Comparison of ENCODE assay signal across 20 mouse cellular contexts in genomic region chr7:101330841-101331173, GRCm38 (mm10). TPM values are rescaled to one million over a fixed set of nuclear protein-coding genes. Genes with fewer than 3 reads are reported as not detected.
DNase-seq lines count a peak whose midpoint lies in the region; ATAC-seq and TF ChIP-seq lines count a peak whose summit lies in the region.
"Had no signal": no experiment of that assay in that cellular context is flagged by ENCODE, and none has a peak within 500 bp of the region (broad histone marks: within the 10 kb centered on the region; RNA-seq: fewer than 3 reads in every experiment).

No protein-coding gene starts in this region.

- no peak overlapping the region for H3K4me2 ChIP-seq in stomach, embryonic 16.5 days (ENCODE audit: low read depth, low read length)
- no peak overlapping the region for H3K4me2 ChIP-seq in stomach, postnatal 0 days (replicated peaks; ENCODE audit: low read depth)
- no peak overlapping the region for H3K4me2 ChIP-seq in intestine, embryonic 15.5 days (replicated peaks)
- H3K4me2 ChIP-seq: embryonic facial prominence, embryonic 15.5 days; limb, embryonic 15.5 days had no signal

- 0 out of 2 replicates have a peak overlapping the region, but pooled peaks have one; percentile 3 for H3K9ac ChIP-seq in stomach, embryonic 16.5 days (ENCODE audit: low read length)
- H3K9ac ChIP-seq in stomach, postnatal 0 days (ENCODE audit: low read length), result no peak overlapping the region
- H3K9ac ChIP-seq in intestine, embryonic 15.5 days, result no peak overlapping the region
- H3K9ac ChIP-seq: embryonic facial prominence, embryonic 15.5 days; limb, embryonic 15.5 days had no signal

- peaks cover 28% of the 10 kb centered on the region for H3K4me1 ChIP-seq in stomach, embryonic 16.5 days (ENCODE audit: control insufficient read depth, insufficient read depth, low read length)
- H3K4me1 ChIP-seq in stomach, postnatal 0 days (replicated peaks; ENCODE audit: control insufficient read depth, insufficient read depth), result peaks cover 6% of the 10 kb centered on the region; the same call in 1 of the 2 replicates
- peaks cover 35% of the 10 kb centered on the region for H3K4me1 ChIP-seq in intestine, embryonic 15.5 days (replicated peaks)

- H3K4me3 ChIP-seq in stomach, embryonic 16.5 days (replicated peaks; ENCODE audit: low read length), result no peak overlapping the region
- no peak overlapping the region for H3K4me3 ChIP-seq in stomach, postnatal 0 days (ENCODE audit: low read depth, low read length)
- H3K4me3 ChIP-seq in intestine, embryonic 15.5 days (replicated peaks), result no peak overlapping the region
- H3K4me3 ChIP-seq: embryonic facial prominence, embryonic 15.5 days; heart, adult 2 months; limb, embryonic 15.5 days; megakaryocyte, embryonic 14.5 days had no signal

- no peak for DNase-seq in cerebellum, postnatal 4 days (ENCODE audit: low spot score in 2 of 2)
- no peak for DNase-seq in stomach, postnatal 0 days (ENCODE audit: low spot score)
- peak; percentile 86 for DNase-seq in cerebellum, adult 9-11 months
- DNase-seq in heart, postnatal 25 days (ENCODE audit: low spot score), result no peak
- no peak for DNase-seq in gastrocnemius, postnatal 10 days
- DNase-seq: heart, adult 2 months; heart, postnatal 4 days; kidney, adult 2 months; kidney, postnatal 10 days; lung, adult 2 months; right cerebral cortex, adult 18-20 months; thymus, postnatal 36 days had no signal

- ATAC-seq in cerebellum, adult (ENCODE audit: insufficient number of reproducible peaks, low FRiP score, low TSS enrichment), result peak; percentile 62; the same call in 1 of the 2 replicates
- ATAC-seq in stomach, embryonic 16.5 days (ENCODE audit: insufficient read depth, low FRiP score), result no peak
- ATAC-seq in stomach, postnatal 0 days (ENCODE audit: low FRiP score, low TSS enrichment), result no peak
- no peak for ATAC-seq in intestine, embryonic 15.5 days
- ATAC-seq: midbrain, embryonic 16.5 days had no signal

- H3K36me3 ChIP-seq in stomach, embryonic 16.5 days (ENCODE audit: control insufficient read depth, insufficient read depth, low read length), result no peaks in the 10 kb centered on the region
- H3K36me3 ChIP-seq in stomach, postnatal 0 days (ENCODE audit: control insufficient read depth, insufficient read depth, low read length), result 0 out of 2 replicates have a peak, but pooled peaks cover 3% of the 10 kb centered on the region
- no peaks in the 10 kb centered on the region for H3K36me3 ChIP-seq in intestine, embryonic 15.5 days
- H3K36me3 ChIP-seq: embryonic facial prominence, embryonic 15.5 days; G1E had no signal

- TF ChIP-seq CTCF in stomach, postnatal 0 days (IDR thresholded peaks at IDR 0.05; ENCODE audit: low read depth), result no peak

- no peaks in the 10 kb centered on the region for H3K27me3 ChIP-seq in stomach, embryonic 16.5 days (ENCODE audit: control insufficient read depth, insufficient read depth, low read length)
- no peaks in the 10 kb centered on the region for H3K27me3 ChIP-seq in stomach, postnatal 0 days (ENCODE audit: control insufficient read depth, insufficient read depth, low read length)
- H3K27me3 ChIP-seq in intestine, embryonic 15.5 days (replicated peaks), result no peaks in the 10 kb centered on the region
- H3K27me3 ChIP-seq: embryonic facial prominence, embryonic 15.5 days; limb, embryonic 15.5 days had no signal

- 78% methylated on average over 4 of the region's 4 CpGs for WGBS in stomach, embryonic 16.5 days
- WGBS in stomach, postnatal 0 days, result 63% methylated on average over 4 of the region's 4 CpGs
- WGBS in intestine, embryonic 15.5 days, result 74% methylated on average over 4 of the region's 4 CpGs

- intact Hi-C loops in heart, postnatal 25 days (cut with DNase I), result no loop called here

- TF ChIP-seq EP300 in stomach, postnatal 0 days (optimal IDR thresholded peaks at IDR 0.05), result no peak

- H3K9me3 ChIP-seq in stomach, embryonic 16.5 days (replicated peaks; ENCODE audit: control insufficient read depth, low read length), result no peaks in the 10 kb centered on the region
- H3K9me3 ChIP-seq in stomach, postnatal 0 days (ENCODE audit: control insufficient read depth, low read length), result no peaks in the 10 kb centered on the region
- no peaks in the 10 kb centered on the region for H3K9me3 ChIP-seq in intestine, embryonic 15.5 days
- H3K9me3 ChIP-seq: embryonic facial prominence, embryonic 15.5 days; G1E; limb, embryonic 15.5 days; megakaryocyte, embryonic 14.5 days had no signal

- H3K27ac ChIP-seq in stomach, embryonic 16.5 days (ENCODE audit: low read length), result no peak overlapping the region
- H3K27ac ChIP-seq in stomach, postnatal 0 days (replicated peaks), result no peak overlapping the region
- H3K27ac ChIP-seq in intestine, embryonic 15.5 days, result no peak overlapping the region
- H3K27ac ChIP-seq: embryonic facial prominence, embryonic 15.5 days; heart, adult 2 months; limb, embryonic 15.5 days had no signal

RNA-seq across cellular contexts. Expression of gene Stard10, which starts 13.9 kb away (rescaled TPM):
- polyA plus RNA-seq in stomach, embryonic 16.5 days (2015; fragmentation: Nextera tagmentation; extraction: Ambion mirVana), result 95.6 and 106 TPM in 2 replicates
- polyA plus RNA-seq in stomach, postnatal 0 days (2015; fragmentation: Nextera tagmentation; extraction: Ambion mirVana), result 132 and 144 TPM in 2 replicates
- polyA plus RNA-seq in intestine, embryonic 15.5 days (2015; fragmentation: Nextera tagmentation; extraction: Ambion mirVana), result 111 and 125 TPM in 2 replicates
- total RNA-seq in heart, postnatal 25 days (2021), result 10 to 100 TPM; 57.4 to 65.4 TPM
- 10 to 100 TPM; 16.0 to 16.3 TPM for total RNA-seq in gastrocnemius, postnatal 10 days (2021)
- total RNA-seq: G1E had no signal

RNA-seq across cellular contexts. Expression of gene Arap1, which starts 17.1 kb away (rescaled TPM):
- 105 and 111 TPM in 2 replicates for polyA plus RNA-seq in stomach, embryonic 16.5 days (2015; fragmentation: Nextera tagmentation; extraction: Ambion mirVana)
- polyA plus RNA-seq in stomach, postnatal 0 days (2015; fragmentation: Nextera tagmentation; extraction: Ambion mirVana), result 37.2 and 44.7 TPM in 2 replicates
- polyA plus RNA-seq in intestine, embryonic 15.5 days (2015; fragmentation: Nextera tagmentation; extraction: Ambion mirVana), result 56.3 and 58.4 TPM in 2 replicates
- total RNA-seq in heart, postnatal 25 days (2021), result 10 to 100 TPM; 31.6 to 35.9 TPM
- 10 to 100 TPM; 23.1 to 32.4 TPM for total RNA-seq in gastrocnemius, postnatal 10 days (2021)

RNA-seq across cellular contexts. Expression of gene Atg16l2, which starts 28.8 kb away (rescaled TPM):
- 19.6 and 20.0 TPM in 2 replicates for polyA plus RNA-seq in stomach, embryonic 16.5 days (2015; fragmentation: Nextera tagmentation; extraction: Ambion mirVana)
- 6.0 and 7.1 TPM in 2 replicates for polyA plus RNA-seq in stomach, postnatal 0 days (2015; fragmentation: Nextera tagmentation; extraction: Ambion mirVana)
- 14.3 and 16.1 TPM in 2 replicates for polyA plus RNA-seq in intestine, embryonic 15.5 days (2015; fragmentation: Nextera tagmentation; extraction: Ambion mirVana)
- total RNA-seq in heart, postnatal 25 days (2021), result 10 to 100 TPM; 11.4 to 12.6 TPM
- total RNA-seq in gastrocnemius, postnatal 10 days (2021), result 10 to 100 TPM in 1 of 2 experiments, 1 to 10 TPM in 1; 5.4 to 10.0 TPM
